Comparison of ENCODE assay signal across 19 mouse cellular contexts in the genomic region with DNA sequence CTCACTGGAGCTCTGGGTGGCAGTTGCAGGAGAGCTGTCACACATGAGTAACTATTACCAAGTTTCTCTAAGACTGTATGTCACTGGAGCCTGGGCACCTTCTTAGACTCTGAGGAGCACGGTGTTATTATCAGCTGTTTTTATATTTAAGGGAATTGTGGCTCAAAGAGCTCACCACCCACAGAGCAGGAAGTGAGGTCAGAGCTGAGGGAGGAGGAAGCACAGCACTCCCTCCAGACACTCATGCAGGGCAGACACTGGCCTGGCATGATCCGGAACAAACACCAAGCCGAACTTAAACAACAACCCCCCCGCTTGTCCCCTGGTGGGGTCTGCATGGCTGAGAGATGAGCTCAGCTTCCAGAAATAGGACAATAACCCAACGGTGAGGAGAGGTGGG. TPM values are rescaled to one million over a fixed set of nuclear protein-coding genes. Genes with fewer than 3 reads are reported as not detected.
A peak's percentile ranks its signal among the peaks of the same experiment; 100 is the strongest.
DNase-seq lines count a peak whose midpoint lies in the region; ATAC-seq and TF ChIP-seq lines count a peak whose summit lies in the region.
"Had no signal": no experiment of that assay in that cellular context is flagged by ENCODE, and none has a peak within 500 bp of the region (broad histone marks: within the 10 kb centered on the region; RNA-seq: fewer than 3 reads in every experiment).

No protein-coding gene starts in this region.

- peak overlapping the region; percentile 19 for H3K27ac ChIP-seq in hindbrain, embryonic 10.5 days
- no peak overlapping the region for H3K27ac ChIP-seq in hindbrain, embryonic 13.5 days
- H3K27ac ChIP-seq in left cerebral cortex, adult 2 months, result peak overlapping the region; percentile 86
- H3K27ac ChIP-seq in embryonic facial prominence, embryonic 10.5 days (replicated peaks), result peak overlapping the region; percentile 3; the same call in 1 of the 2 replicates
- H3K27ac ChIP-seq: embryonic facial prominence, embryonic 13.5 days; limb, embryonic 13.5 days; liver, embryonic 14.5 days had no signal

- H3K9me3 ChIP-seq in hindbrain, embryonic 10.5 days, result no peaks in the 10 kb centered on the region
- H3K9me3 ChIP-seq in hindbrain, embryonic 13.5 days, result no peaks in the 10 kb centered on the region
- no peaks in the 10 kb centered on the region for H3K9me3 ChIP-seq in embryonic facial prominence, embryonic 10.5 days
- H3K9me3 ChIP-seq: embryonic facial prominence, embryonic 13.5 days; hindbrain, embryonic 15.5 days; limb, embryonic 13.5 days had no signal

- no peak overlapping the region for H3K4me3 ChIP-seq in hindbrain, embryonic 10.5 days
- H3K4me3 ChIP-seq in hindbrain, embryonic 13.5 days, result no peak overlapping the region
- no peak overlapping the region for H3K4me3 ChIP-seq in left cerebral cortex, adult 2 months
- no peak overlapping the region for H3K4me3 ChIP-seq in embryonic facial prominence, embryonic 10.5 days
- H3K4me3 ChIP-seq: embryonic facial prominence, embryonic 13.5 days; hindbrain, embryonic 15.5 days; limb, embryonic 13.5 days had no signal

- no peak overlapping the region for H3K9ac ChIP-seq in hindbrain, embryonic 13.5 days
- H3K9ac ChIP-seq: embryonic facial prominence, embryonic 13.5 days; hindbrain, embryonic 15.5 days; limb, embryonic 13.5 days; liver, embryonic 14.5 days had no signal

- intact Hi-C loops in left cerebral cortex, adult 2 months (cut with DNase I), result no loop called here

- no peak for TF ChIP-seq CTCF in left cerebral cortex, adult 2 months (IDR thresholded peaks at IDR 0.05)

- no peak for ATAC-seq in hindbrain, embryonic 13.5 days (ENCODE audit: low FRiP score)
- no peak for ATAC-seq in megakaryocyte-erythroid progenitor cell, adult 5-6 weeks (replicated peaks; ENCODE audit: low FRiP score, low TSS enrichment, poor library complexity, severe bottlenecking)
- ATAC-seq: activated CD4-positive, CD25-positive, alpha-beta regulatory T cell, adult 4 months had no signal

- no peak overlapping the region for H3K4me2 ChIP-seq in hindbrain, embryonic 13.5 days
- H3K4me2 ChIP-seq: embryonic facial prominence, embryonic 13.5 days; hindbrain, embryonic 15.5 days; limb, embryonic 13.5 days had no signal

- no peaks in the 10 kb centered on the region for H3K36me3 ChIP-seq in hindbrain, embryonic 10.5 days
- H3K36me3 ChIP-seq in hindbrain, embryonic 13.5 days, result no peaks in the 10 kb centered on the region
- no peaks in the 10 kb centered on the region for H3K36me3 ChIP-seq in embryonic facial prominence, embryonic 10.5 days (replicated peaks)
- H3K36me3 ChIP-seq: embryonic facial prominence, embryonic 13.5 days; hindbrain, embryonic 15.5 days; limb, embryonic 13.5 days had no signal

- 74% methylated on average over 5 of the region's 5 CpGs for WGBS in hindbrain, embryonic 10.5 days
- 73% methylated on average over 5 of the region's 5 CpGs for WGBS in hindbrain, embryonic 13.5 days
- WGBS in embryonic facial prominence, embryonic 10.5 days, result 80% methylated on average over 5 of the region's 5 CpGs

- no peak for DNase-seq in hindbrain, embryonic 10.5 days (ENCODE audit: low spot score)
- DNase-seq in left cerebral cortex, adult 2 months (ENCODE audit: extremely low spot score in 1 of 2, low spot score in 2 of 2), result no peak
- DNase-seq in left cerebral cortex, adult 18-20 months (ENCODE audit: low spot score in 2 of 2), result no peak
- DNase-seq in brain, adult 2 months (ENCODE audit: low read depth, low spot score), result peak; percentile 55
- no peak for DNase-seq in embryonic facial prominence, embryonic 10.5 days (ENCODE audit: low spot score)
- DNase-seq: adrenal gland, postnatal 10 days; cerebellum, adult 9-11 months; gastrocnemius, postnatal 10 days; heart, adult 11 months; kidney, adult 11 months; lung, postnatal 14 days; thymus, postnatal 14 days had no signal

- peaks cover 26% of the 10 kb centered on the region for H3K27me3 ChIP-seq in hindbrain, embryonic 10.5 days (ENCODE audit: insufficient read depth, poor library complexity, severe bottlenecking)
- no peaks in the 10 kb centered on the region; the same call in 1 of the 2 replicates for H3K27me3 ChIP-seq in hindbrain, embryonic 13.5 days
- H3K27me3 ChIP-seq in embryonic facial prominence, embryonic 10.5 days (replicated peaks; ENCODE audit: low read depth, poor library complexity, severe bottlenecking), result 0 out of 2 replicates have a peak, but pooled peaks cover 20% of the 10 kb centered on the region
- H3K27me3 ChIP-seq: hindbrain, embryonic 15.5 days had no signal

- H3K4me1 ChIP-seq in hindbrain, embryonic 10.5 days (replicated peaks), result peaks cover 70% of the 10 kb centered on the region
- peaks cover 49% of the 10 kb centered on the region for H3K4me1 ChIP-seq in hindbrain, embryonic 13.5 days (replicated peaks)
- peaks cover 53% of the 10 kb centered on the region for H3K4me1 ChIP-seq in embryonic facial prominence, embryonic 10.5 days

RNA-seq across cellular contexts. Expression of a gene that starts 51.7 kb away (rescaled TPM):
- polyA plus RNA-seq in hindbrain, embryonic 10.5 days (2016; fragmentation: Nextera tagmentation; extraction: Ambion mirVana), result 1.4 and 6.0 TPM in 2 replicates
- 28.4 and 32.5 TPM in 2 replicates for polyA plus RNA-seq in hindbrain, embryonic 13.5 days (2015; fragmentation: Nextera tagmentation; extraction: Ambion mirVana)
- 100 to 1,000 TPM; 174 to 177 TPM for total RNA-seq in left cerebral cortex, adult 2 months (2021)
- 100 to 1,000 TPM; 141 to 148 TPM for total RNA-seq in left cerebral cortex, adult 18-20 months (2021)
- 0.63 and 0.75 TPM in 2 replicates for polyA plus RNA-seq in embryonic facial prominence, embryonic 10.5 days (2016; fragmentation: Nextera tagmentation; extraction: Ambion mirVana)
- total RNA-seq in megakaryocyte-erythroid progenitor cell, adult 5-6 weeks (2014; fragmentation: Nextera tagmentation), result not detected in 2 replicates
- total RNA-seq in megakaryocyte-erythroid progenitor cell, adult 5-6 weeks (2017), result not detected in 2 replicates
- polyA plus RNA-seq: activated CD4-positive, CD25-positive, alpha-beta regulatory T cell, adult 4 months had no signal

Comparison
In these comparisons a context has a peak if more than half of its experiments do, and no peak if none do; other contexts are left out.
1. RNA of a gene that starts 51.7 kb away (total RNA-seq): 174 to 177 TPM in left cerebral cortex, adult 2 months and 141 to 148 TPM in left cerebral cortex, adult 18-20 months; not detected in megakaryocyte-erythroid progenitor cell, adult 5-6 weeks; every median in the first group is over 100 times any median in the second.